Mouse (Mus musculus): Measurements from ENCODE around the gene Cyp2d10.

Cyp2d10 gene

GRCm38 (mm10) chr15:82361459-82362018 is 45.5 kb downstream of the Cyp2d10 start:
- DNase-seq (ENCODE audit: low read depth, low spot score), result peak; percentile 16

- DNase-seq (ENCODE audit: low read depth, low spot score), result no peak
Measured at GRCm38 (mm10) chr15:82358431-82359260, 48.3 kb downstream of the Cyp2d10 start.

DNA sequence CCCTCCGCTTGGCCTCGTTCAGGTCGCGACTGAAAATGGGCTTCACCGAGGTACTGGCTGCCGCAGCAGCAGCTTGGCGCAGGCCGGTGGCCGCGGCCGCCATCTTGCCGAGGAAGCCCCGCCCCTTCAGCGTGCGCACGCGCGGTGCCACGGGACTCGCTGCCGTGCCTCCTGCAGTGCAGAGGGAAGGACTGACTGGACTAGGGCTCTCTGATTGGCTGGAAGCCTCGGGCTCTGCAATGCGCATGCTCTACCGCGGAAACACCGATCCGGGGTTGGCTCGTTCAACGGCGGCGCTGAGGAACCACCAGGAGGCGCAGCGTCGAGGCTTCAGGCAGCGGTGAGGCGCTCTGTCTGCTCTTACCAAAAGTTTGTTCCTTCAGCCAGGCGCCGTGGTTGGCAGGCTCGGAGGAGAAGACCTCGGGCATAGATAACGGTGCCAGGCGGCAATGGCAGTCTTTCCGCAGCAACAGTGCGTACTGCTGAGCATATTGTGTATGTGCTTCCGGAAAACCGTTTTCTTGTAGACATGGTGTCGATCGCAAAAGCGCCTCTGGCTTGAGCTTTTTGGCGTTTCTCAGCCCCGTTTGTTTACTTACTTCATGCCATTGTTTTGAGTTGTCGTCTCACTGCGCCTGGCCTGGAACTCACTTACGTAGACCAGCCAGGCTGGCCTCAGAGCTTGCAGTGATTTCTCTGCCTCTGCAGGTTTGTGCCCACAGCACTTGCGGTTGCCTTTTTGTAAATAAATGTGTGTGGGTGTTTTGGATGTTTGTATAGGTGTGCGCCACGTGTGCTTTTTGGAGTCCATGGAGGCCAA is 52.7 kb downstream of the Cyp2d10 start, which contains the start of gene Ndufa6:
Gene Ndufa6 (minus strand): TSS at position 197 of the 820 bp plus-strand sequence.
- peak; percentile 97 for DNase-seq (ENCODE audit: low read depth, low spot score)

DNA sequence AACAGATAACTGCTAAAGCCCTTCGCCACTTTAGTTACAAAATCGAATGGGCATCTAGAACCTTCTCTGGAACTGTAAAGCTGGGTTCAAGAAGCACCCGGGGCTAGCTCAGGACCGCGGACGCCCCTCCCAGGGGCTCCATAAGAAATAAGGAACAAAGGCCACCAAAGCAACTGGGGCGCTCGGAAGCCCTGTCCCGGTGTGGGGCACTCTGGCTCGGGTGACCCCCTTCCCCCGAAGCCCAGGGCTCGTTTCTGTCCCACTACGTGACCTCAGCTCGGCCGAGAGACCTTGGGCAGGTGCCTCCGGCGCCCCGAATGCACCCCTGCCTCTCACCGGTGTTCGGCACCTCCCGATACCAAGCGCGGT is 53.3 kb downstream of the Cyp2d10 start:
- no peak for DNase-seq (ENCODE audit: low read depth, low spot score)

- DNase-seq (ENCODE audit: low read depth, low spot score), result peak; percentile 16
Measured at GRCm38 (mm10) chr15:82353078-82353744, 53.8 kb downstream of the Cyp2d10 start.

Data from 3T3-L1 (cell line).